In genomic region chr2:94348165-94348591, GRCm38 (mm10) we compare ENCODE assay signal across 12 mouse cellular contexts. TPM values are rescaled to one million over a fixed set of nuclear protein-coding genes. Genes with fewer than 3 reads are reported as not detected.
DNase-seq lines count a peak whose midpoint lies in the region; ATAC-seq and TF ChIP-seq lines count a peak whose summit lies in the region.
"Had no signal": no experiment of that assay in that cellular context is flagged by ENCODE, and none has a peak within 500 bp of the region (broad histone marks: within the 10 kb centered on the region; RNA-seq: fewer than 3 reads in every experiment).

No protein-coding gene starts in this region.

- peak overlapping the region; percentile 23; the same call in 1 of the 2 replicates for H3K4me2 ChIP-seq in heart, postnatal 0 days (ENCODE audit: low read depth, low read length)
- no peak overlapping the region for H3K4me2 ChIP-seq in hindbrain, embryonic 11.5 days (replicated peaks; ENCODE audit: low read depth, low read length)

- ATAC-seq in heart, postnatal 0 days (ENCODE audit: insufficient read depth, low read depth) = 0 out of 2 replicates have a peak, but pooled peaks have one; percentile 31
- no peak for ATAC-seq in monocyte, adult 5-6 weeks (replicated peaks; ENCODE audit: insufficient number of reproducible peaks, low FRiP score, low TSS enrichment, poor library complexity, severe bottlenecking)
- no peak for ATAC-seq in hindbrain, embryonic 11.5 days (ENCODE audit: low FRiP score)
- ATAC-seq: liver, postnatal 0 days; midbrain, embryonic 16.5 days had no signal

- DNase-seq in heart, adult 11 months = peak; percentile 93
- DNase-seq in heart, postnatal 25 days (ENCODE audit: low spot score) = no peak
- DNase-seq in heart, postnatal 0 days (ENCODE audit: low spot score) = peak; percentile 67
- DNase-seq in kidney, postnatal 36 days = peak; percentile 63 to 78
- DNase-seq in left cerebral cortex, adult 11 months (ENCODE audit: low spot score) = no peak
- no peak for DNase-seq in hindbrain, embryonic 11.5 days (ENCODE audit: low spot score)
- DNase-seq: cerebellum, postnatal 36 days; left cerebral cortex, postnatal 4 days; liver, postnatal 0 days had no signal

- no peak overlapping the region for H3K4me3 ChIP-seq in brown adipose tissue, adult 24 weeks (ENCODE audit: insufficient read depth, low read depth, low read length)
- H3K4me3 ChIP-seq in heart, postnatal 0 days (ENCODE audit: low read depth, low read length) = no peak overlapping the region
- H3K4me3 ChIP-seq in hindbrain, embryonic 11.5 days (ENCODE audit: low read depth, low read length) = no peak overlapping the region

- no peaks in the 10 kb centered on the region for H3K27me3 ChIP-seq in heart, postnatal 0 days (ENCODE audit: control insufficient read depth, insufficient read depth, low read length)
- no peaks in the 10 kb centered on the region for H3K27me3 ChIP-seq in hindbrain, embryonic 11.5 days (ENCODE audit: control insufficient read depth, insufficient read depth, low read length)

- 0 out of 2 replicates have a peak overlapping the region, but pooled peaks have one; percentile 7 for H3K27ac ChIP-seq in brown adipose tissue, adult 24 weeks (replicated peaks; ENCODE audit: low read depth, low read length)
- peak overlapping the region; percentile 74 for H3K27ac ChIP-seq in heart, postnatal 0 days (ENCODE audit: low read depth)
- H3K27ac ChIP-seq in hindbrain, embryonic 11.5 days (ENCODE audit: low read depth, low read length) = no peak overlapping the region

- no peak for TF ChIP-seq CTCF in heart, postnatal 0 days (IDR thresholded peaks at IDR 0.05; ENCODE audit: low read depth)

- 4% methylated on average over 6 of the region's 6 CpGs for WGBS in heart, postnatal 0 days
- 87% methylated on average over 6 of the region's 6 CpGs for WGBS in hindbrain, embryonic 11.5 days

- peaks cover 5% of the 10 kb centered on the region; the same call in 1 of the 2 replicates for H3K36me3 ChIP-seq in heart, postnatal 0 days (replicated peaks; ENCODE audit: control insufficient read depth, insufficient read depth, low read length)
- H3K36me3 ChIP-seq in hindbrain, embryonic 11.5 days (ENCODE audit: control insufficient read depth, insufficient read depth, low read length) = no peaks in the 10 kb centered on the region

- TF ChIP-seq EP300 in heart, postnatal 0 days (IDR thresholded peaks at IDR 0.05; ENCODE audit: low read depth) = no peak

- intact Hi-C loops in heart, postnatal 25 days (cut with DNase I) = no loop called here

- no peak overlapping the region for H3K9ac ChIP-seq in heart, postnatal 0 days (replicated peaks; ENCODE audit: low read depth, low read length)
- no peak overlapping the region for H3K9ac ChIP-seq in hindbrain, embryonic 11.5 days (ENCODE audit: low read depth, low read length)
- H3K9ac ChIP-seq: liver, postnatal 0 days had no signal

- no peaks in the 10 kb centered on the region for H3K9me3 ChIP-seq in heart, postnatal 0 days (replicated peaks; ENCODE audit: control insufficient read depth, low read length)
- no peaks in the 10 kb centered on the region for H3K9me3 ChIP-seq in hindbrain, embryonic 11.5 days (ENCODE audit: control insufficient read depth, low read length)

- H3K4me1 ChIP-seq in brown adipose tissue, adult 24 weeks (ENCODE audit: control insufficient read depth, insufficient read depth, insufficient read length, low read length) = peaks cover 3% of the 10 kb centered on the region; the same call in 1 of the 2 replicates
- H3K4me1 ChIP-seq in heart, postnatal 0 days (ENCODE audit: control insufficient read depth, insufficient read depth) = peaks cover 40% of the 10 kb centered on the region
- no peaks in the 10 kb centered on the region for H3K4me1 ChIP-seq in hindbrain, embryonic 11.5 days (replicated peaks; ENCODE audit: control insufficient read depth, insufficient read depth, low read length)

RNA-seq across cellular contexts. Expression of gene Ttc17, which starts 58.3 kb away (rescaled TPM):
- 10 to 100 TPM; 29.0 to 35.1 TPM for total RNA-seq in heart, postnatal 25 days (2021)
- polyA plus RNA-seq in brown adipose tissue, adult 24 weeks (2012; ENCODE audit: insufficient read depth, insufficient read length, missing spikeins) = 7.6 and 14.0 TPM in 2 replicates
- 13.7 and 76.8 TPM in 2 replicates for total RNA-seq in heart, postnatal 0 days (2014; rRNA removed; ENCODE audit: low replicate concordance)
- polyA plus RNA-seq in heart, postnatal 0 days (2015; fragmentation: Nextera tagmentation; extraction: Ambion mirVana) = 12.0 and 12.3 TPM in 2 replicates
- total RNA-seq in monocyte, adult 5-6 weeks (2017) = 39.2 to 67.6 TPM (median 63.9 TPM) in 3 replicates
- 15.3 and 16.3 TPM in 2 replicates for polyA plus RNA-seq in hindbrain, embryonic 11.5 days (2014; fragmentation: Nextera tagmentation; extraction: Ambion mirVana)

Comparison
In these comparisons a context has a peak if more than half of its experiments do, and no peak if none do; other contexts are left out.
1. DNase-seq: peak in heart, adult 11 months (single experiment), heart, postnatal 0 days (single experiment) and kidney, postnatal 36 days (2 of 2); none in heart, postnatal 25 days (single experiment), left cerebral cortex, adult 11 months (single experiment) and hindbrain, embryonic 11.5 days (single experiment).